Mouse (Mus musculus) frontal cortex, adult (tissue): ENCODE measurements around the gene Pcx.
A peak's percentile ranks its signal among the peaks of the same experiment; 100 is the strongest.
"Not testable (repeated sequence)": the region's sequence is repeated elsewhere in the genome, so short reads cannot be mapped to it uniquely, and the experiment has no call there.

Experiments
- ATAC-seq: cut with Nextera tagmentation; 2 replicates; pipeline ENCODE4 v1.9.2; 2017; ENCODE audit warnings: mild to moderate bottlenecking, moderate library complexity, mixed read lengths; ENCODE audit not compliant: low TSS enrichment

The Pcx gene

DNA sequence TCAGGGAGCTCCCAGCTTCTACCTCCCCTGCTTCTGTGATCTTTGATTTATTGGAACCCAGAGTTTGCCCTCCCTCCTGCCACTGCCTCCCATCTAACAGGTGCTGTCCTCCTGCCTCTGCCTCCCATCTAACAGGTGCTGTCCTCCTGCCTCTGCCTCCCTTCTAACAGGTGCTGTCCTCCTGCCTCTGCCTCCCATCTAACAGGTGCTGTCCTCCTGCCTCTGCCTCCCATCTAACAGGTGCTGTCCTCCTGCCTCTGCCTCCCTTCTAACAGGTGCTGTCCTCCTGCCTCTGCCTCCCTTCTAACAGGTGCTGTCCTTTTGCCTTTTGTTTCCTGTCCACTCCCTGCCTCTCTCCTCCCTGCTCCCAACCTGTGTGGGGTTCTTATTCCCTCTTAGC, 76.5 kb downstream of the Pcx start:
- ATAC-seq: not testable (repeated sequence)

DNA sequence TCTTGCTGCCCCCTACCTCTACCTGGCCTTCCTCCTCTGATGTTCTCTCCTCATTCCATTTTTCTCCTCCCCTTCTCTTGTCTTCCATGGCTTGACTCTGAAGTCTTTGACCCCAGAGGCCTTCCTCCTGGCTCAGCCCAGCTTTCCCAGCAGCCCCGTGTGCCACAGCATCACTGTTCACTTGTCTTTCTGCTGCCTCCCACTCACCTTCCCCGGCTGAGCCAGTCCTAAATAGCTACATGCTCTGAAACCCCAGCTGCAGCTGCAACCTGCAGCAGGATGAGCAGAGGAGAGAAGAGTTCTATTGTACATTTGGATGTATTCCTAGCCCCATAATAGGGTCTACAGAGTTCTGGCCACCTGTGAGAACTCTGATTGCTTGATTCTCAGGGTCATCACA, 77.2 kb downstream of the Pcx start:
- ATAC-seq: peak; percentile 82

DNA sequence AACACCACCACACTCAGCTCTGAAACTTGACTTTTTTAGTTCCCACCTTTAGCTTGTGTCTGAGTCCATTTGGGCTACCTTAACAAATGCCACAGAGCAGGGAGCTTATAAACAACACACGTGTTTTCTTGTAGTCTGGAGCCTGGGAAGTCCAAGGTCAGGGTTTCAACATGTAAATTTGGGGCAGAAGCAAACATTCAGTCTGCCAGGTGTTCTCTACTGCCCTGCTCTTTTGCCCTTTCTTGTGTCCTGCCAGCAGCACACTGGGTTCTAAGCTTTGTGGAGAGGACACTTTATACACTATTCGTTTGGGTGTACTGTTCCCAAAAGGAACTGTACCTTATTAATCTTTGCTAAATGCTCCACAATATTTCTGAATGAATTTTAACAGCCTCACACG, 78.2 kb downstream of the Pcx start:
- ATAC-seq: no peak

DNA sequence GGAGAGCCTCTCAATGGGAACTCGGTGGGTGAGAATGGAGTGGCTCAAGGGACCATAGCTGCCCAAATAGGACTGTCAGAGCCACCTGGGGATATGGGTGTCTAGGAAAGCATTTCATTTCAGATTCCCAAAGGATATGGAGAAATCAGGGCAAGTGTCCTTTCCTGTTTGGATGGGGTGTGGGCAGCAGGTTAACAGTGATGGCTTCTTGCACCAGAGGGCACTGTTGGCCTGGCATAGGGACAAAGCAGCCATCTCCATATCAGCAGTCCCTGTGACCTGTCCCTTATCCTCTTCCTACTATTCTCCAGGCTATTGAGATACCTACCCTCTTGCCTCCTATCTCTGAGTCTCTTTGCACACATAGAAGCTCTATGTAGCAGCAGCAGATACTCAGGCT, 78.8 kb downstream of the Pcx start:
- ATAC-seq: no peak

DNA sequence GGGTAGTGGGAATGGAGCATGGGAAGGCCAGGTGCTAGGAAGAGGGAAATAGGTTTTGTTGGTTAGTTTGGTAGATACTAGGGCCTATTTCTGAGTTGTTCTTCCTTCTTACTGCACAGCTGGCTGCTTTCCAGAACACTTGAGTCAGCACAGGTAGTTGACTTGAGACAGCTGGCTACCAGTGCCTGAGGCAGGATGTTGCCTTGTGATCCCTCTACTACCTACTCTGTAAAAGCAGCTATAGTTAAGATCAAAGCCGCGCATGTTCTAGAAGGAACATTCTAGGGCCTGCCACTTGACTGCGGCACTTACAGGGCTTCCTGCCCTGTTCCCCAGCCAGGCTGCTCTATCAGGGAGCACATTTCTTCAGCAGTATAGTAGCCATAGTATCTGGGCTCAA, 79.8 kb downstream of the Pcx start:
- ATAC-seq: no peak

DNA sequence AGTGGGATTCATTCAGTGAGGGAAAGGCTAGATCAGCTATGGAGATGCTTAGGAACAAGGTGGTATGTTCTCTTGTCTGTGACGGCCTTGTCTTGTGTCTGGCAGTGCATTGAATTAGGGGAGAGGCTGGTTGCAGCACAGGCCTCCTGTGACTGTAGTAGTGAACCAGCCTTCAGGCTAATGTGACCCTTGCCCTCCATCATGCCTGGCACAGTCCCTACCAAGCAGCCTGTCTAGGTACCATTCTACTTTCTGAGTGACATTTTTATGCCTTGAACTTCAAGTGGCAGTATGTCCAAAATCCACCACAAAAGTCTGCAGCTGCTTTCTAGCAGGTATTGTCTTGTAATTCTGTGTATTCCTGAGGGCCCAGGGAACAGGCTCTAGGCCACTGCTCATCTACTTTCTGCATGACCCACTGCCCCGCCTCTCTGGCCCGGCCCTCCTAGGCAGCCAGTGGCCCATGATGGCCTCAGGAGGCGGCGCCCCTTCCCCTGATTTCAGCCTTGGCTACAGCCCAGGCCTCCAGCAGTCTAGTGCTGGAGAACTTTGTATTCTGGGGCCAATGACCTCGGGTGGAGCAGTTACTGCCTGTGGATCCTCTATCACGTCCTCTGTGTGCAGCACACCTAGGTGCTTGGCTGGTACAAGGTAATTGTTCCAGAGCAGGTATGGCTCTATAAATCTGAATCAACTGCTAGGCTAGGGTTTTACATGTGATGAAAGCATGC, 83.7 kb downstream of the Pcx start:
- ATAC-seq: no peak

DNA sequence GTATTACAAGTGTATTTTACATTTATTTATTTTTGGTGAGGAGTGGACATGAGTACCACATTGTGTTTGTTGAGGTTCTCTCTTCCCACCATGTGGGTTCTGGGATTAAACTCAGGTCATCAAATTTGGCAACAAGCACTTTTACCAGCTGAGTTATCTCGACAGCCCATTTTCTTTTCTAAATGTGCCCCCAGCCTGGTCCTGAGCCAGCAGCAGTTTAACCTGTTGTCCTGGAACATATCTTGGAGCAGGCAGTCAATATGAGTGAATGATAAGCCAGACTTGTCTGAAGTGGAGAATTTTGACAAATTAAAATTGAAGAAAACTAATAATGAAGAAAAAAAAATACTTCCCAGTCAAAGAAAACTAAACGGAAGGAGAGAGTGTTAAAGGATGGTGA, 85.8 kb downstream of the Pcx start:
- ATAC-seq: no peak

DNA sequence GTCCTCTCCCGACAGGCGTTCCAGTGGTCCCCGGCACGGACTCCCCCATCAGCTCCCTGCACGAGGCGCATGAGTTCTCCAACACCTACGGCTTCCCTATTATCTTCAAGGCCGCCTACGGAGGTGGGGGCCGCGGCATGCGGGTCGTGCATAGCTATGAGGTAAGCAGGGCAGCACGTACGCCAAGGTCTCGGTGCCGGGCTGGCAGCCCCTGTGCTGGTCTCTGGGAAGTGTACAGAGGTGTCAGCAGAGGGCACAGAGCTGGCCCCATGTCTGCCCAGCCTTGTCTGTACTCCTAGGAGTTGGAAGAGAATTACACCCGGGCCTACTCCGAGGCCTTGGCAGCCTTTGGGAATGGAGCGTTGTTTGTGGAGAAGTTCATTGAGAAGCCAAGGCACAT, 92.2 kb downstream of the Pcx start:
- no peak for ATAC-seq

DNA sequence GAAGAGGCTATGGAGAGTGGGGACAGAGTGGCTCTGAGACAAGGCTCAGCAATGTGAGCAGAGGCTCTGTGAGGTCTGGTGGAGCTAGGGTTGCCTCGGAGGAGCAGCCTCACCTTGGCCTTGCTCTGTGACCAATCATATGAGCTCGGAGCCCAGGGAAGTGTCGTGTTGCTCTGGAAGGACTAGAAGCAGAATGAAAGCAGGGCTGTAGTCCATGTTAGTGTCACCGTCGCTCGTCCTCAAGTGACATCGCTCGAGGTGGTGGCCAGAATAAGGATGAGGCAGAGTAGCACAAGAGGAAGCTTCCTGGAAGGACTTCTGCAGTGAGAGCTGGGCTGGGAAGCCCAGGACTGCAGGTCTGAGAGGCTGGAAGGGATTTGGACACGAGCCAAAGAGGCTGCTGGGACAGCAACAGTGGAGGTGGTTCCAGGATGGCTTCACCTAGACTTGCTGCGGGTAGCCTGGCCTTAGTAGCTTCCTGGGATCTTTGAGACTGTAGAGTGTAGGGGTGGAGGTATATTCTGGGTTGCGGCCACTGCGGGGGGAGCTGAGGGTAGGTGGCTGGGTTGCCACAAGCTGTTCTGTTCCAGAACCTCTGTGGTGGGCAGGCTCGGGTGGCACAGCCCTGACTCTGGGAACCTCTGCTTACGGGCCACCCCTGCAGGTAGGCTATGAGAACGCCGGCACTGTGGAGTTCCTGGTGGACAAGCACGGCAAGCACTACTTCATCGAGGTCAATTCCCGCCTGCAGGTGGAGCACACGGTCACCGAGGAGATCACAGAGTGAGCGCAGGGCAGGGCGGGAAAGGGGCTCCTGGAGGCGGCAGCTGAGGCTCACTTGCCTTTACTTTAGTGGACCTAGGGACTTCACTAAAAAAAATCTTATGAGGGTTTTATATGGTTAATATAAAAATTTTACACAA, 93.8 kb downstream of the Pcx start:
- no peak for ATAC-seq

DNA sequence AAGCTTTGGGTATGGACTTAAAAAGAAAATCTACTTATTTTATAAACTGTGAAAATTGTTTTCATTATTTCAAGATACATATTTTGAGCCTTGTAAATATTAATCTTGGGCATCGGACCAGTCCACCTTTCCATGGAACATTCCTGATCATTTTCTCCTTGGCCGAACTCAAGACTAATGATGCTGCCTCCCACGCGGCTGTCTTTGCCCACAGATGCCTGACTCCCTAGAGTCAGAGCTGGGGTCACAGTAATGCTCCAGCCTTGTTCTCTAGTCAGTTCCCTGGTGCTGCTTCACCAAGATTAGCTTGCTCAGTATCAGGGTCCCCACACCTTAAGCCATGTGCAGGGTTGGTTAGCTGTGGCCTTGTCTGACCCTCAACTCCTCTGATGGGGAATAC, 95.4 kb downstream of the Pcx start:
- no peak for ATAC-seq

DNA sequence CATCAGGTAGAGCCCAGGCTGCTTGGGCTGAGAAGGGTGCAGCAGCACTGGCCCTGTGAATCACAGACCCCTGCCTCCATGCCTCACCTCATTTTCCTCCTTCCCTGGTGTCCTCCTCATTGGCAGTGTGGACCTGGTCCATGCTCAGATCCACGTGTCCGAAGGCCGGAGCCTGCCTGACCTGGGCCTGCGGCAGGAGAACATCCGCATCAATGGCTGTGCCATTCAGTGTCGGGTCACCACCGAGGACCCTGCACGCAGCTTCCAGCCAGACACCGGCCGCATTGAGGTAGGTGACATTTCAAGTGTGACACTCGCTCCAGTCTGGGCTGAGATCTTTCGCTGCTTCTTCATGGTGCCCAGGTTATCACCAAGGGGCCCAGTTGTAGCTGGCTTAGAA, 97.1 kb downstream of the Pcx start:
- ATAC-seq: no peak

DNA sequence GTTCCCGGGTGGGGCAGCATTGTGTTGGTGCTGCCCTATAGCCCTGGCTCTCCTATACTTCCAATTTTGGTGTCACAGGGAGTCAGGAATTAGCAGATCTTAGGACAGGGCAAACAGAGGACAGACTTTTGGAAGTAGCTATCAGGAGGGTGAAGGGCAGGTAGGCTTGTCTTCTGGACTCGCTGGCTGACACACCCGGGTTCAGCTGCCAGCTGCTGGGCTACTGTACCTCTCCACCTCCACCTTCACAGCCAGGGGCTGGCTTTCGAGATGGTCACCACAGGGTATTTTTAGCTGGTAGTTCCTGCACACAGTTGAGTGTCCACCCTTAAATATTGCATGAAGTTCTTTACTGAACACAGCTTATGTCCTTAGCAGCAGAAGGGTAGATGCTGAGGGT, 98.2 kb downstream of the Pcx start:
- no peak for ATAC-seq

DNA sequence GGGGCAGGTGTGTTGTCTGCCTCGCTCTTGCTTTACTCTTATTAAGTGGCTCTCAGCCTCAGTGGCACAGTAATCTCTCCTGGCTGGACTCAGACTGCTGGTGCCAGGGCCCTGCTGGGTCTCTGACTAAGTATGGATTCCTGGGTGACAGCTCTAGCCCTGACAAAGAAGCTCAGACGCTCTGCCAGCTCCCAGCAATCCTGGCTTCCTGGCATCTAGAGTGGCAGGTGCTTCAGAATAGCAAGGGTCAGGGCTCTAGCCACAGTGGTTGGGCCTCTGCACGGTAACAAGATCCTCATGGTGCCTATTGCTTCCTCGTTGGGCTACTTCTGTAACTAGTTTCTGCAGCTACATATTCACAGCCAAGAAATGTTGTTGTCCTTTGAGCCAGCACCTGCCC, 99.8 kb downstream of the Pcx start:
- ATAC-seq: no peak

DNA sequence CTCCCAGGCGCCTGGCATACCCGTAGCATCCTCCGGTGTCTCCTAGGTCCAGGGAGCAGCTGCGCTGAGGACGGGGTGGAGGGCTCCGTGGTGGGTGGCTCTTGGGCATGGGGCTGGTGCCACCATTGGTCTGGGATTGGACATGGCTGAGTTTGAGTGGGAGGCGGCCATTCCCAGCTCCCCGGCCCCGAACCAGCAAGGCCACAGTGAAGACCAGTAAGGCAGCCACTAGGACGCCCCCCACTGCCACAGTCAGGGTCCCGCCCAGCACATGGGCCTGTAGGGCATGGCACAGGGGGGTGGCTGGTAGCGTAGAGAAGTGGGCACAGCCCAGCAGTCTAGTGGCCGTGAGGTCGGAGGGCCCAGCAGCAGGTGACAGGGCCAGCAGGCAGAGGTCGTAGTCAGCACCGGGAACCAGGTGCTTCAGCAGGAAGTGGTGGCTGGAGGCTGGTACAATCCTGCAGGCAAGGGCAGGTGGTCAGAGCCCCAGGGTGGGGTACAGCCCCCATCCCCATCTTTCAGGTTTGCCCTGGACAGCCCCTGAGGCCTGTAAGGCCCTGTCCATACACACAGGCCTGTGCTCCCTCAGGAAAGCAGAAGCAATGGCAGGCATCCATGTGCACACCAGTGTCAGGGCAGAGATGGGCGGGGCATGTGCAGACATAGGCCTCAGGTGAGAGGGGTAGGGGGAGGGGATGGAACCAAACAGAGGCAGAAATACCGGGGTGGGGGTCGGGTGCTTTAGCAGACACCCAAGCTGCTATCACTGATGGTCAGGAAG, 102.1 kb downstream of the Pcx start:
- ATAC-seq: no peak

DNA sequence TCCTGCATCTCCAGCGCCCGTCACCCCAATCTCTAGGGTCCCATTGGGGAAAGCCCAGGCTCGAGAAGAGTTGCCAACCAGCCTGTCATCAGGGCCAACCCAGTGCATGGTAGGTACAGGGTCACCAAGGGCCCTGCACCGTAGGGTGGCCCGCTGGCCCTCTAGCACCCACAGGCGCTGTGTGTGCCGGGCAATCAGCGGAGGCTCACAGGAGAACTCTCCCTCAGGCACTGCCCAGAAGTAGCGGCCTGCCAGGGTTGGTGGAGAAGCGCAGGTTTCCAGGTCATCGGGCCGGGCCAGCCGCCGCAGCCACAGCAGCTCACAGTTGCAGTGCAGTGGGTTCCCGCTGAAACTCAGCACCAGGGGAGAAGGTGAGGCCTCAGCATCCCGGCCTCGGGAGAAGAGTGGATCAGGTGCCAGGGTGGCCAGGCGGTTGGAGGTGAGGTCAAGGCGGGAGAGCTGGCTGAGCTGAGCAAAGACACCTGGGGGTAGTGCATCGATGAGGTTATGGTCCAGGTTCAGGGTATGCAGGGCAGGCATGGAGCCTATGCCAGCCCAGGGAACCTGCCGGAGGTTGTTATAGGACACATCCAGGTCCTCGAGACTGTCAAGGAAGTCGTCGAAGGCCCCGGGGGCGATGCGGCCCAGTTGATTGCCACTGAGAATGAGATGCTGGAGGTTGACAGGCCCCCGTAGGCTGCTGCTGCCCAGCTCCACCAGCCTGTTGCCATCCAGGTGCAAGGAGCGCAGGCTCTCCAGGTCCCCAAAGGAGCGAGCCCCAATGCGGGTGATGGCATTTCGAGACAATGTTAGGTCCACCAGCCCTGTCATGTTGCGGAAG, 103.4 kb downstream of the Pcx start:
- no peak for ATAC-seq

DNA sequence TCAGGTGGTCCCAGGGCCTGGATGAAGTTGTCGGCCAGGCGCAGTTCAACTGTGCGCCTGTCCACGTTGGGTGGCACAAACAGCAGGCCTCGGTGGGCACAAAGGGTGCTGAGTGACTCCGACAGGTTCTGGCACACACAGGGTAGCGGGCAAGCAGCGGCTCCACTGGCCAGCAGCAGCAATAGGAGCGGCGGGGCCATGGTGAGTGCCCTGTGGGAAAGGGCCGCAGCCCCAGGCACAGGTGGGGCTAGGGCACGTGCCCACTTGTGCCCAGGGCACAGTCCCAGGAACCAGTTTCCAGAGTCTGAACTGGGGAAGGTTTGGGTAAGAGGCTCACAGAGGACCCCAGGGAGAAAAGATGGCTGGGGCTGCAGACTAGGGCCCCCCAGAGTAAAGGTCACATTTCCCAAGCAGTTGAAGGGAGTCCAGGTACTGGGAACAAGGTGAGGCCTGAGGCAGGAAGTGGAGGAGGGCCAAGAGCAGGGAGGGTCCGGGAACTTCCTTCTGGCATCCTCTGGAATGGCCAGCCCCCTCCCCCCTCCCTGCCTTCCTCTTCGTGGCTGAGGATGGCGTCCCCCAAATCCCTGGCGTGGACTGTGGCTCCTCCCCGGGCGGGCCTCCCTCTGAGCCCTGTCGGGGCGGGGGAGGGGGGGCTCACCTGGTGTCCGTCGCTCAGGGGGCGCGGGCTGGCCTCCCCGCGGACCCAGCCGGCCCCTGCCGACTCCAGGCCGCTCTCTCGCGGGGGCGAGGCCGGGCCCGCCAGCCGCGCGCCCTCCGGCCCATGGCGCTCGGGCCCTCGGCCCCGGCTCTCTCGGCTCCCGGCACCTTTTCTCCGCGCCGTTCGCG, 104.3 kb downstream of the Pcx start:
- no peak for ATAC-seq

DNA sequence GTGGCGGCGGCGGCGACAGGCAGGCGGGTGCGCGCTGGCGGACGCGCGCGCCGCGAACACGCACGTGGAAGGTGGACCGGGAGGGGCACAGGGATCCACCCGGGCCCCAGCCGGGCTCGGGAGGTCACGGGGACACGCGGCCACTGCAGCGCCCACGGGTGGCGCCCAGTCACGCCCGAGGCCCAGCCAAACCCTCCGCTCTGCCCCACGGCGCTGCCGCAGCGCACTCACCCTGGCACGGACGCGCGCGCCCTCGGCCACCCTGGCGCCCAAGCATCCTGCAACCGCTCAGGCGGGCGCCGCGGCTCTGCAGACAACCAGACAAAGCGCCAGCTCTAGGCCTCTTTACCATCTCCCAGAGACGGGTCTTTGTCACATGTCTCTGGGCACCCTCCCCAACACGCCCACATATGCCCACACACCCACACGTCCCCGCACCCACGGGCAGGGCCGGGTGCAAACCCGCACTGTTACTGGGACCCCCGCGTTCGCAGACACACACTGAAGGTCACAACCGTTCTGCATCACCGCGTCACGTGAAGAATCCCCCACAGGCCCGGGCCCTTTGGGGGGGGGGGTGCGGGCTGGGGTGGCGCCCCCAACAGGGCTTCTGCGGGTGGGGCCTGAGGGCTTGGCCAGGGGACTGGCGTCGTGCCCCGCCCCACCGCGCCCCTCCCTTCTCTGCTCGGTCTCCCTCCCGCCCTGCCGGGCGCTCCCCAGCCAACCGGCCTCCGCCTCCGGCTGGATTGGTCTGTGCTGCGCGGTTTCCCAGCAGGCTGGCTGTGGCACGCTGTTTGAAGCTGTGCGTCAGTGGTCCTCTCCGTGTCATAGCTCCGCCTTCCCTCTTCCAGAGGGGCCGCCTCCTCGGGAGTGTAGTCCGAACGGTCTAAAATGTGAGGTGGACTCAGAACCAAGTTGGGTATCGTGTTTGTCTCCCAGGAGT, 105.2 kb downstream of the Pcx start, which contains the start of gene Lrfn4:
TSS of gene Lrfn4 (minus strand) at position 517 of the 943 bp plus-strand sequence.
- peak; percentile 86 for ATAC-seq

DNA sequence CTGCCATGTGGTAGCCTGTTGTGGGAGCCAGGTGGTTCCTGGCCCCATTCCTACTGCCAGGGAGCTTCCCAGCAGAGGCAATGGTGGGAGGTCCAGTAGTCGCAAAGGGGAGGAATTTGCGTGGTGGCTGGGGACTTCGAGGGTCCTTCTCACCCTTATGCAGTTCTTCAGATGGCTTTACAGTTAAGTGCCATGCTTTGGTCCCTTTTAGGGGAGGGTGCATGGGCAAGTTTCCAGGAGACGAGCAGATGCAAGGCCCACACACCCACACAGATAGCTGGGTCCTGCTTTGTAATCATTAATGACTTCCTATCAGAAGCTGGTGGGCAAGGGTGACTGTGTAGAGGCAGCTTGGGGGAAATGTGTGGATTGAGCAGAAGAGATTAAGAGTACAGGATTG, 106.3 kb downstream of the Pcx start:
- ATAC-seq: no peak

DNA sequence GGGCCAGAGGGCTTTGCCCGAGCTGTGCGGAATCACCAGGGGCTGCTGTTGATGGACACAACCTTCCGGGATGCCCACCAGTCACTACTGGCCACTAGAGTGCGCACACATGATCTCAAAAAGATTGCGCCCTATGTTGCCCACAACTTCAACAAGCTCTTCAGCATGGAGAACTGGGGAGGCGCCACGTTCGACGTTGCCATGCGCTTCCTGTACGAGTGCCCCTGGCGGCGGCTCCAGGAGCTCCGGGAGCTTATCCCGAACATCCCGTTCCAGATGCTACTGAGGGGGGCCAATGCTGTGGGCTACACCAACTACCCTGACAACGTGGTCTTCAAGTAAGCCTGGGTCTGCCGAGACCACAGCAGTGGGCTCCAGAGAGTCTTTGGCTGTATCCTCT, 107.9 kb downstream of the Pcx start:
- no peak for ATAC-seq
